Mouse (Mus musculus) heart, embryonic 13.5 days (tissue): ENCODE data around the gene Wnk4. TPM values are rescaled to one million over a fixed set of nuclear protein-coding genes. Genes with fewer than 3 reads are reported as not detected.

Source experiments
- ATAC-seq: fragments of 200-750 bp; cut with Nextera tagmentation; 2 replicates; pipeline ENCODE4 v1.8.0; 2017; ENCODE audit warnings: moderate TSS enrichment; ENCODE audit not compliant: insufficient number of reproducible peaks, low FRiP score, low TSS enrichment; ENCODE audit errors: extremely low read depth
- H3K27ac ChIP-seq: fragments of 300-500 bp; sonication (generic); replicated peaks from 2 replicates; pipeline ENCODE4 v1.5.1; 2015; ENCODE audit warnings: moderate library complexity, mild to moderate bottlenecking, inconsistent platforms
- H3K27me3 ChIP-seq: fragments of 300-500 bp; sonication (generic); replicated peaks from 2 replicates; pipeline ENCODE4 v1.6.1; 2015; ENCODE audit warnings: mild to moderate bottlenecking, inconsistent platforms
- H3K36me3 ChIP-seq: fragments of 300-500 bp; sonication (generic); 2 replicates; pipeline ENCODE4 v1.6.1; 2015; ENCODE audit warnings: mild to moderate bottlenecking, inconsistent platforms
- H3K4me1 ChIP-seq: fragments of 300-500 bp; sonication (generic); 2 replicates; pipeline ENCODE4 v1.6.1; 2015; ENCODE audit warnings: inconsistent platforms
- H3K4me2 ChIP-seq: fragments of 300-500 bp; sonication (generic); 2 replicates; pipeline ENCODE4 v1.6.1; 2015; ENCODE audit warnings: inconsistent platforms, mild to moderate bottlenecking, moderate library complexity
- H3K4me3 ChIP-seq: fragments of 300-500 bp; sonication (generic); 2 replicates; pipeline ENCODE4 v1.5.1; 2015; ENCODE audit warnings: moderate library complexity, mild to moderate bottlenecking, inconsistent platforms
- H3K9ac ChIP-seq: fragments of 300-500 bp; sonication (generic); 2 replicates; pipeline ENCODE4 v1.6.1; 2015; ENCODE audit warnings: inconsistent platforms, mild to moderate bottlenecking, moderate library complexity
- H3K9me3 ChIP-seq: fragments of 300-500 bp; sonication (generic); 2 replicates; pipeline ENCODE4 v1.6.1; 2016; ENCODE audit warnings: inconsistent platforms
- WGBS: fragments of 180-500 bp; shearing (Covaris S2); methylation state at CpG from one replicate; pipeline ENCODE4 v1.1.7; 2015; ENCODE audit warnings: mixed read lengths; 5-methylcytosine and 5-hydroxymethylcytosine counted together
- polyA plus RNA-seq: library from polyadenylated mRNA; unstranded; fragments of >200 nt; fragmentation: Nextera tagmentation; extraction: Ambion mirVana; gene quantifications from 2 replicates; pipeline ENCODE4 v1.2.1, GENCODE M21; 2015

Gene Wnk4
- polyA plus RNA-seq, 1 experiment from 2014 or later = 8.0 TPM

- Histone ChIP-seq H3K4me2 (peak overlapping the region; percentile 82), H3K27ac (no peak overlapping the region), H3K9me3 (no peaks in the 10 kb centered on the region), H3K4me1 (peaks cover 32% of the 10 kb centered on the region), H3K4me3 (peak overlapping the region; percentile 84), H3K36me3 (peaks cover 25% of the 10 kb centered on the region), H3K27me3 (peaks cover 9% of the 10 kb centered on the region; the same call in 1 of the 2 replicates), H3K9ac (peak overlapping the region; percentile 90)
- 64% methylated on average over 12 of the region's 12 CpGs for WGBS
- no peak for ATAC-seq
These were observed 17.2 kb downstream of the Wnk4 start for GRCm38 (mm10) chr11:101277381-101278222.

- H3K4me1 ChIP-seq = peaks cover 32% of the 10 kb centered on the region
- peak within 1 kb of the TSS; percentile 90 for H3K9ac ChIP-seq
- H3K27ac ChIP-seq = peak within 1 kb of the TSS; percentile 76
- no peaks in the 10 kb centered on the region for H3K9me3 ChIP-seq
- ATAC-seq = peak; percentile 76; the same call in 1 of the 2 replicates
- H3K4me3 ChIP-seq = peak within 1 kb of the TSS; percentile 84
- H3K27me3 ChIP-seq = peaks cover 9% of the 10 kb centered on the region; the same call in 1 of the 2 replicates
- peaks cover 25% of the 10 kb centered on the region for H3K36me3 ChIP-seq
- peak within 1 kb of the TSS; percentile 82 for H3K4me2 ChIP-seq
- WGBS = 7% methylated on average over 45 of the region's 45 CpGs
These were observed 18.1 kb downstream of the Wnk4 start, which contains the start of the genes Cntd1 and Coa3 for GRCm38 (mm10) chr11:101278223-101279192. Cntd1 (plus strand) TSS chr11:101279012. Coa3 (minus strand) TSS chr11:101279114.

GRCm38 (mm10) chr11:101279193-101279569, 18.8 kb downstream of the Wnk4 start:
- H3K27ac ChIP-seq = no peak overlapping the region
- peak overlapping the region; percentile 82 for H3K4me2 ChIP-seq
- ATAC-seq = no peak
- H3K4me1 ChIP-seq = peaks cover 32% of the 10 kb centered on the region
- H3K9ac ChIP-seq = peak overlapping the region; percentile 61
- H3K4me3 ChIP-seq = peak overlapping the region; percentile 84
- WGBS = 52% methylated on average over 14 of the region's 14 CpGs
- H3K27me3 ChIP-seq = peaks cover 9% of the 10 kb centered on the region; the same call in 1 of the 2 replicates
- no peaks in the 10 kb centered on the region for H3K9me3 ChIP-seq
- H3K36me3 ChIP-seq = peaks cover 21% of the 10 kb centered on the region

GRCm38 (mm10) chr11:101280837-101281236, 20.5 kb downstream of the Wnk4 start:
- no peak for ATAC-seq
- Histone ChIP-seq H3K27me3 (peaks cover 9% of the 10 kb centered on the region; the same call in 1 of the 2 replicates), H3K4me3 (no peak overlapping the region), H3K4me2 (no peak overlapping the region), H3K4me1 (peaks cover 32% of the 10 kb centered on the region), H3K9me3 (no peaks in the 10 kb centered on the region), H3K36me3 (peaks cover 32% of the 10 kb centered on the region), H3K27ac (no peak overlapping the region), H3K9ac (no peak overlapping the region)
- 44% methylated on average over 7 of the region's 7 CpGs for WGBS

DNA sequence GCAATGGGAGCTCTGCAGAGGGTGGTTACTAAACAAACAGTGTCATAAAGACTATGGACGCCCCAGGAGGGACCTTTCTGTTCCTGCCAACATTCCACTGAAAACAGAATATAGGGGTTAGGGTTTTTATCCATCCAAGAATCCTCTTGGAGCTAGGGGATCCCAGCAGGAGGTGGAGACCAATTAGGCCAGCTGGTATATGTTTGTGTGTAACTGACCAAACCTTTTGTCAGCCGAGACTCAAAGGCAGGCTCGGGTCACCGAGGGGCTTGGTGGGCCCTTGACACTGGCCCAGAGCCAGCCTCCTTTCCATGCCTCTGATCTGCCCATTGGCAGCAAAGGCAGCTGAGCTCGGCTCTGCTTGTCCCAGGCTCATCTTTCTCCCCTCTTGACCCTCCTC, 22.5 kb downstream of the Wnk4 start:
- no peak overlapping the region for H3K4me2 ChIP-seq
- no peak overlapping the region for H3K27ac ChIP-seq
- H3K36me3 ChIP-seq = peaks cover 31% of the 10 kb centered on the region
- 39% methylated on average over 5 of the region's 5 CpGs for WGBS
- no peak overlapping the region for H3K9ac ChIP-seq
- no peak overlapping the region for H3K4me3 ChIP-seq
- H3K9me3 ChIP-seq = no peaks in the 10 kb centered on the region
- no peak for ATAC-seq
- peaks cover 9% of the 10 kb centered on the region; the same call in 1 of the 2 replicates for H3K27me3 ChIP-seq
- H3K4me1 ChIP-seq = peaks cover 12% of the 10 kb centered on the region

GRCm38 (mm10) chr11:101283805-101284204, 23.4 kb downstream of the Wnk4 start:
- WGBS = 62% methylated on average over 4 of the region's 4 CpGs
- Histone ChIP-seq H3K27me3 (peaks cover 9% of the 10 kb centered on the region; the same call in 1 of the 2 replicates), H3K4me3 (no peak overlapping the region), H3K36me3 (peaks cover 40% of the 10 kb centered on the region), H3K4me1 (peaks cover 8% of the 10 kb centered on the region), H3K27ac (no peak overlapping the region), H3K9ac (no peak overlapping the region), H3K4me2 (no peak overlapping the region), H3K9me3 (no peaks in the 10 kb centered on the region)
- ATAC-seq = no peak

DNA sequence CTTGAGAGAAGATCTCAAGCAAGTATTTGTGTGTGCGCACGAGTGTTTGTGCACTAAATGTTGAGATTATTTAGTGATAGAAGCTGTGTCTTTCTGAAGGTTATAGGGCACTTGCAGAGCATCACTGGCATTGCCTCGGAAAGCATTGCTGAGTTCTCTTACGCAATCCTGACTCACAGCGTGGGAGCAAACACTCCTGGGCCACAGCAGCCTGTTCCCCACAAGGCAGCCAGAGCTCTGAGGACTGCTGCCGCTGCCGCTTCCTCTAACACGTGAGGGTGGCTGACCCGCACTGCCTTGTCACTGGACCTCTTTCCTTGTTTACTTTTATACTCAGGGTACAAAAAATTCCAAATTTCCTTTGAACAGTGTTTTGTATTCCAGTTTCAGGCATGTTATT, 26.9 kb downstream of the Wnk4 start:
- no peaks in the 10 kb centered on the region for H3K4me1 ChIP-seq
- no peak overlapping the region for H3K4me2 ChIP-seq
- no peak overlapping the region for H3K4me3 ChIP-seq
- no peak overlapping the region for H3K27ac ChIP-seq
- peaks cover 75% of the 10 kb centered on the region for H3K36me3 ChIP-seq
- 82% methylated on average over 9 of the region's 9 CpGs for WGBS
- no peak for ATAC-seq
- no peaks in the 10 kb centered on the region for H3K9me3 ChIP-seq
- H3K27me3 ChIP-seq = no peaks in the 10 kb centered on the region
- H3K9ac ChIP-seq = no peak overlapping the region

DNA sequence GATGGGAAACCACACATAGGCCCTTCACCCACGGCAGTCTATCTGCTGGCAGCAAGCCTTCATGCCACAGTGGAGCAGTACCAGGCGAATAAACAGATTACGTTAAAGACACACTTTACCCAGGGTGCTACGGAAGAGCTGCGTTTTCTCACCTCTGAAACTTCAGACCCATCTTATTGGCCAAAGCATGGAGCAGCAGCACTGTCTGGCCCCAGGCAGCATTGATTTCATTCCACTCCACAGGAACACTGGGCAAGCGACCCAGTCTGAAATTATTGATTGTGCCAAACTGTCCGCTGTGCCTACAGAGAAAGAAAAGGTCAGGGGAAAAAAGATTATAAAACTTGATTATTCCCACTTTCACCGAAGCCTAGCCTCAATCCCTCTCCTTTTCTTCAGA, 30.9 kb downstream of the Wnk4 start:
- Histone ChIP-seq H3K27me3 (no peaks in the 10 kb centered on the region), H3K36me3 (peaks cover 97% of the 10 kb centered on the region), H3K4me3 (no peak overlapping the region), H3K4me2 (no peak overlapping the region), H3K4me1 (no peaks in the 10 kb centered on the region), H3K27ac (no peak overlapping the region), H3K9me3 (no peaks in the 10 kb centered on the region), H3K9ac (no peak overlapping the region)
- ATAC-seq = no peak
- WGBS = 92% methylated on average over 8 of the region's 8 CpGs

DNA sequence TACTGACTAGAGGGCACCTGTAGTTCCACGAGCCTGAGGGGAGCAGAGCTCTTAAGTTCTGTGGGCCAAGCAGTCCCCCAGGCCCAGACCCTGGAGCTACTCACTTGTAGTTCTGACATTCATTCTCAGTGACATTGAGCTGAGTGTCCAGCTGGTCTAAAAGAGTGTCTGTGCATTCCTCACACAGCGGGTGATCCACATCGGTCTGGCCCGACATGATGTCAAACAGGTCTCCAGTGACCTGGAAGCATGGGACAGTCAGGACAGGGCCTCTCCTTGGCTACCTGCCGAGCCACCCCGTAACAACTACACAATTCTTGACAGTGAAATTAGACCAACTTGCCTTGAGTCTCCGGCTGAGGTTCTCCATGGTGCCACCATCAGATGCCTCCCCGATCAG, 34.8 kb downstream of the Wnk4 start:
- H3K9ac ChIP-seq = no peak overlapping the region
- no peak overlapping the region for H3K27ac ChIP-seq
- peaks cover 93% of the 10 kb centered on the region for H3K36me3 ChIP-seq
- WGBS = 90% methylated on average over 8 of the region's 8 CpGs
- 0 out of 2 replicates have a peak, but pooled peaks cover 1% of the 10 kb centered on the region for H3K4me1 ChIP-seq
- no peak overlapping the region for H3K4me2 ChIP-seq
- no peaks in the 10 kb centered on the region for H3K27me3 ChIP-seq
- no peaks in the 10 kb centered on the region for H3K9me3 ChIP-seq
- H3K4me3 ChIP-seq = no peak overlapping the region
- ATAC-seq = no peak

GRCm38 (mm10) chr11:101300881-101301280, 40.5 kb downstream of the Wnk4 start:
- Histone ChIP-seq H3K4me2 (peak overlapping the region; percentile 100), H3K9me3 (no peaks in the 10 kb centered on the region), H3K4me3 (peak overlapping the region; percentile 98), H3K27me3 (no peaks in the 10 kb centered on the region), H3K4me1 (peaks cover 15% of the 10 kb centered on the region), H3K9ac (peak overlapping the region; percentile 96), H3K27ac (no peak overlapping the region), H3K36me3 (peaks cover 39% of the 10 kb centered on the region)
- 58% methylated on average over 7 of the region's 7 CpGs for WGBS
- ATAC-seq = no peak
